Mouse (Mus musculus) frontal cortex, postnatal 36 days (tissue): Measurements from ENCODE around the gene Tmem45a2.
"Not testable (repeated sequence)": the region's sequence is repeated elsewhere in the genome, so short reads cannot be mapped to it uniquely, and the experiment has no call there.

Source experiments
- DNase-seq, 2 experiments: peaks; one replicate each; pipeline ENCODE4 v3.0.0; 2022; ENCODE audit warnings: low spot score in 2 of 2

The Tmem45a2 gene

GRCm38 (mm10) chr16:57071132-57071639 lies at the start of gene Tmem45a2:
Gene Tmem45a2 (minus strand): TSS chr16:57071372.
- DNase-seq: no peak

GRCm38 (mm10) chr16:57117562-57117961 lies 46.4 kb upstream of the Tmem45a2 start:
- DNase-seq: no peak

GRCm38 (mm10) chr16:57116066-57116465 lies 44.9 kb upstream of the Tmem45a2 start:
- no peak for DNase-seq

- DNase-seq: no peak
Measured at GRCm38 (mm10) chr16:57106185-57106960, 35.2 kb upstream of the Tmem45a2 start.

- no peak for DNase-seq
Measured at GRCm38 (mm10) chr16:57101174-57101573, 30.0 kb upstream of the Tmem45a2 start.

GRCm38 (mm10) chr16:57099572-57100237 lies 28.5 kb upstream of the Tmem45a2 start:
- DNase-seq: no peak

- no peak for DNase-seq
Measured at GRCm38 (mm10) chr16:57098468-57099144, 27.4 kb upstream of the Tmem45a2 start.

- no peak for DNase-seq
Measured at GRCm38 (mm10) chr16:57092911-57093605, 21.9 kb upstream of the Tmem45a2 start.

GRCm38 (mm10) chr16:57092460-57092859 lies 21.3 kb upstream of the Tmem45a2 start:
- DNase-seq: peak; percentile 47 to 74

GRCm38 (mm10) chr16:57079577-57079976 lies 8.4 kb upstream of the Tmem45a2 start:
- DNase-seq: no peak

- no peak for DNase-seq
Measured at GRCm38 (mm10) chr16:57075986-57076385, 4.8 kb upstream of the Tmem45a2 start.

- DNase-seq: no peak
Measured at GRCm38 (mm10) chr16:57062045-57062444, 9.1 kb downstream of the Tmem45a2 start.

GRCm38 (mm10) chr16:57056995-57057394 lies 14.2 kb downstream of the Tmem45a2 start:
- no peak for DNase-seq

GRCm38 (mm10) chr16:57049974-57050373 lies 21.2 kb downstream of the Tmem45a2 start:
- DNase-seq: peak in 1 of 2 experiments; percentile 0

GRCm38 (mm10) chr16:57038600-57038999 lies 32.6 kb downstream of the Tmem45a2 start:
- DNase-seq: no peak

- DNase-seq: no peak
Measured at GRCm38 (mm10) chr16:57030150-57030885, 40.9 kb downstream of the Tmem45a2 start.

GRCm38 (mm10) chr16:56998283-56998682 lies 72.9 kb downstream of the Tmem45a2 start:
- not testable (repeated sequence) for DNase-seq
